Mouse (Mus musculus) brain, embryonic 14.5 days (tissue): ENCODE data around the gene Zbtb45.

Experiments used
- CTCF ChIP-seq: fragments of 200-500 bp; IDR thresholded peaks from 2 replicates; pipeline ENCODE4 v1.5.1; 2012; ENCODE audit warnings: inconsistent platforms, mild to moderate bottlenecking, moderate library complexity, borderline replicate concordance; ENCODE audit not compliant: insufficient read depth, insufficient read length; ENCODE audit errors: extremely low read depth
- POLR2A ChIP-seq: fragments of 200-500 bp; IDR thresholded peaks from 2 replicates; pipeline ENCODE4 v1.6.1; 2012; ENCODE audit warnings: mild to moderate bottlenecking, inconsistent platforms, borderline replicate concordance; ENCODE audit not compliant: poor library complexity, insufficient read depth, insufficient read length, severe bottlenecking; ENCODE audit errors: extremely low read depth

DNA sequence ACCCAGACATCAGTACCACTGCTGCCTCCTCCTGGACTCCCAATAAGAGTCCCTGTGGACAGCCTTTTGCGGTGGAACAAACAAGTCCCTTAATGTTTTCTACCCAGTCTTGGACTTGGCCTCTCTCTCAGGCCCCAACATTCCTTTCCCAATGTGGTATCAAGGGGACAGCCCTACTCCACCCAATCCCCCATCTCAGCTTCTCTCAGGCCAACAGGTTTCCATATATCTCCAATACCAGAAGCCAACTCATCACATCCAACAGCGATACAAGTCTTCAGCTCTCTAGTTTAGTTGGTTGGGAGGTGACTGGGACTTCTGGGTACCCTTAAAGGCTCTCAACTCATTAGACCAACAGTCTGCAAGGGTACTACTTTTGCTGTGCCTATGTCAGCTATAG, 43.7 kb upstream of the Zbtb45 start:
- TF ChIP-seq POLR2A = no peak
- no peak for TF ChIP-seq CTCF
